Mouse (Mus musculus): ENCODE measurements around the gene Acadvl.

Gene Acadvl

DNA sequence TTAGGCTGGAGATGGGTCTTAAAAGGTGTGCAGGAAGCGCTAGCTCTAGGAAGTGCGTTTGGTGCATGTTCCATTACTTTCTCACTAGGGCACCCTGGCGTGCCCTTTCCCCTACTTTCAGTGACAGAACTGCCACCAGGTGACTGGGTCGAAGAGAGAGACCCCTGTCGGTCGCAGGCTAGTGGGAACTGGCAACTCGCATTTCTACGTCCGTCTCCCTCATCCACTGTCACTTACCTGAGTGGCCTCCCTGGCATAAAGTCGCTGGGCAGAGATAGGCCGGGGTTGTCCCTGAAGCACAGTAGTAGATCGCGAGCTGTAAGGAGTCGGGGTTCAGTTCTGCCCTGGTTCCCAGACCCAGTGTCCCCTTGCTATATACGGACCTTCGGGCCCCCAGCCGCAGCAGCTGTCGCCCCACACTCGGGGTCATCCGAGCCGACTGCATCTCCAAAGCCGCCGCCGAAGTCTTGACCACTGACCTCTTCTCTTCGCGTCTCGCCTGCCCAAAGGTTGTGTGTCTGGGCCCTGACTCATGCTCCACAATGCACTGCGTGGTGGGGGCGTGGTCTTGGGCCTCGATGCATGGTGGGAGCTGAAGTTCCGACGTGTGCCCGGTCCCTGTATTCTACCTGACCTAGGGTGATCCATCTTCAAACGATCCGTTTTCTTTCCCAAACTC, at the start of gene Acadvl:
TSS of gene Acadvl (minus strand) at position 532 of the 679 bp plus-strand sequence.
- peak; percentile 92 for DNase-seq

GRCm38 (mm10) chr11:70063053-70063452, 47.8 kb upstream of the Acadvl start:
- DNase-seq: no peak

- no peak for DNase-seq
Observed at GRCm38 (mm10) chr11:70059930-70060329, 44.7 kb upstream of the Acadvl start.

- DNase-seq: no peak
Observed at GRCm38 (mm10) chr11:70057805-70058204, 42.6 kb upstream of the Acadvl start.

DNA sequence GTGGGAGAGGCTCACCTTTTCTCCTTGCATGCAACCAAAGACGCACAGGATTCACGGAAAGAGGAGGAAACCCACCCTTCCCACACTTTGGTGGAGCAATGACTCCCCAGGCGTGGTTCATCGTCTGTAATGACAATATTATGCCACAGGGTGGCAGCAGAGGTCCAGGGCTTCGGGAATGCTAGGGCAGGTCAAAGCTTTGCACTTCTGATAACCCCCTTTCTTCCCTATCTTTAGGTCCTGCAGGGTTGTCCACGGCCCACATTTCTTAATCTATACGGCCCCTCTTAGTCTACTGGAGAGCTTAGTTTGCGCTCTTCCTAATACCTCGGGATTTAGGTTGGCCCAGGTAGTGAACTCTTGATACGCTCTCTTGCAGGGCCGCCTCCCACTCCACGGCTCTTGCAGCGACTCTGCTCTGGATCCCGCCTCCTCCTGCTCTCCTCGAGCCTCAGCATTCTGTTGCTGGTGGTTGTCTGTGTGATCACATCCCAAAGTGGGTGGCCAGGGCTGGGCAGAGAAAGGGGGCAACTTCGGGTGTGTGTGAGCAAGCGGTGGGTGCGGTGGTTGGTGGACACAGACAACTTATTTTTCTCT, 40.5 kb upstream of the Acadvl start:
- DNase-seq: no peak

DNA sequence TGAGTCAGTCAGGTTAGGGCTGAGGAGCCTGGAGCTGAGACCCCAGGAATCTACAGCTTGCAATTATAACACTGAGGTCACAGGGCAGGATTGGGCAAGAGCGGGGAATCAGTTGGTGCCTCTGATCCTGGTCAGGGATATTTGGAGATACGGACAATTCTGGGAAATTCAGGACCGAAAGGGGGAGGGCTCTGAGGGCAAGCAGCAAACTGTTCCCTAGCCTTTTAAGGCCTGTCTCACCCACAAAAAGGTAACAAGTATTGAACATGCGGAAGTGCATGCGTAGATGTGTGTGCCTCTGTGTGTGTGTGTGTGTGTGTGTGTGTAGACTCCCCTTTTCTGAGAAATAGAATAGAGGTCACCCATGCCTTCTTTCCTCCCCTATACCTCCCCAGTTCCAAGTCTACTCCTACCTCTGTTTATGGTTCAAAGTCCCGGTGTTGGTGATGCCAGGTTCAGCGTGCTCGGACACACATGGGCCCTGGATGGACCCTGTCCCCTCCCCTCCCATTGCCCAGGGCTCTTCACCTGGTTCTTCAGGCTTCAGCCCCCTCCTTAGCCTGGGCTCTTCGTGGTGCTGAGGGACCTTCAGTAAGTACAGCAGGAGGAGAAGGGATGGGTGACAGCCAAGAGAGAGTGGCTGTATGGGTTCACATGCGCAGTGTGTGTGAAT, 38.8 kb upstream of the Acadvl start, which contains the start of gene Asgr1:
TSS of gene Asgr1 (plus strand) at position 188 of the 673 bp plus-strand sequence.
- no peak for DNase-seq

DNA sequence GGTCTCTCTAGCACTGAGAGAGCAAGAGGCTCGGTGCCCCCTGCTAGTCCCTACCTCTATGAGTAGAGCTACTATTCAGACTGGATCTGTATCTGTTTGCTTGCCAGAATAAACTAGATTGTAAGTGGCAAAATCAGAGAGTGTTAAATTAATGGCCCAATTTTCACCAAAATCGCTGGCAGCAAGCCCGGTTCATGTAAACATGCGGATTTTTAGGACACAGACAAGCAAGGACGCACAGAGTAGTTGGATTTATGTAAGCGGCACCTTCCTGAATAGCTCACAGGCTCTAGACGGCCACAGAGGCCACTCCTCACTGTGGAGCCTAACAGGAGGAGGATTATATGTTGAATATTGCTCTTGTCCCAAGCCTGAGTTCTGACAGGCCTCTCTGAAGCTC, 37.9 kb upstream of the Acadvl start:
- no peak for DNase-seq

DNA sequence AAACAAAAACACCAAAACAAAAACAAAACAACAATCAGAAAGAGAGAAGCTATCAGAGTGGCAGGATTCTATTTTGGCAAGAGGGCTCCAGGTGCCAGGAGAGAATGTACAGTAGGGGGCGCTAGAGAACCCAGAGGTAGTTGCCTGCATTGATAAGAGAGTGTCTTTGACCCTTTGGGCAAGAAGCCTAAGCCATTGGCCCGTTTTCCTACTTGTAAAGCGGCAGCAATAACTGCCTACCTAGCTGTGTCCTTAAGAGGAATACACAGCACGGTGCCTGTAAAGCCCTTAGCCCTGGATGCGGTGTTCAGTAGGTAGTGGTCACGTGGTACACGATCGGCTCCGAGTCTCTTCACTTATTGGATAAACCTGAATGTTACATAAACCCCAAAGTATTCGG, 34.6 kb upstream of the Acadvl start:
- DNase-seq: no peak

- no peak for DNase-seq
Observed at GRCm38 (mm10) chr11:70049366-70049765, 34.2 kb upstream of the Acadvl start.

- no peak for DNase-seq
Observed at GRCm38 (mm10) chr11:70045435-70045834, 30.2 kb upstream of the Acadvl start.

GRCm38 (mm10) chr11:70043665-70044064, 28.5 kb upstream of the Acadvl start:
- no peak for DNase-seq

GRCm38 (mm10) chr11:70042309-70043085, 27.3 kb upstream of the Acadvl start:
- no peak for DNase-seq

GRCm38 (mm10) chr11:70040184-70040583, 25.0 kb upstream of the Acadvl start:
- DNase-seq: no peak

GRCm38 (mm10) chr11:70039631-70040030, 24.4 kb upstream of the Acadvl start:
- DNase-seq: no peak

DNA sequence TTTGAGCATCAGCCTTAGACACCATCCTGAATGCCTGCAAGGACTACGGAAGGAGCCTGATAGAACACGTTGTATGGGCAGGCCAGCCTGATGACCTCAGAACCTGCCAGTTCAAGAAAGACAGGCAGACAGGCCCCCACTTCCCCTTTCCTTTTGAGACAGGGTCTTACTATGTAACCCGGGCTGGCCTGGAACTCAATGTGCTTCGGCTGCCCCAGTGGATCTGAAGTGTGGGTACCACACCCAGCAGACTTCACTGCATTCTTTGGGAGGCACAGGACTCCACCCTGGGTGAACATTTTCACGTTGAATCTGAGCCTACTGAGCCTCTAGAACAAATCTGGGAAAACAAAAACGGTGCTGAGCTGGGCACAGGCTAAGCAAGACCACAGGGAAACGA, 23.0 kb upstream of the Acadvl start:
- DNase-seq: no peak

DNA sequence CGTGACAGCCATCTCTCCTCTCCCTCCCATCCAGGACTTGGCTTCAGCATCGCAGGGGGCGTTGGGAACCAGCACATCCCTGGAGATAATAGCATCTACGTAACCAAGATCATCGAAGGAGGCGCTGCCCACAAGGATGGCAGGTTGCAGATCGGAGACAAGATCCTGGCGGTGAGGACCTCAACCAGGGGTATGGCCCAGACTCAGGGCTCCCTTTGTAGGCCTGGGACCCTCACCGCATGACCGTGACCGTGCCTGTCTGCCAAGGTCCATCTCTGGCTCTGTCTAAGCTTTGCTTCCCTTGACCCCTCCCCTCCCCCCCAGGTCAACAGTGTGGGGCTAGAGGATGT, 16.1 kb upstream of the Acadvl start:
- no peak for DNase-seq

DNA sequence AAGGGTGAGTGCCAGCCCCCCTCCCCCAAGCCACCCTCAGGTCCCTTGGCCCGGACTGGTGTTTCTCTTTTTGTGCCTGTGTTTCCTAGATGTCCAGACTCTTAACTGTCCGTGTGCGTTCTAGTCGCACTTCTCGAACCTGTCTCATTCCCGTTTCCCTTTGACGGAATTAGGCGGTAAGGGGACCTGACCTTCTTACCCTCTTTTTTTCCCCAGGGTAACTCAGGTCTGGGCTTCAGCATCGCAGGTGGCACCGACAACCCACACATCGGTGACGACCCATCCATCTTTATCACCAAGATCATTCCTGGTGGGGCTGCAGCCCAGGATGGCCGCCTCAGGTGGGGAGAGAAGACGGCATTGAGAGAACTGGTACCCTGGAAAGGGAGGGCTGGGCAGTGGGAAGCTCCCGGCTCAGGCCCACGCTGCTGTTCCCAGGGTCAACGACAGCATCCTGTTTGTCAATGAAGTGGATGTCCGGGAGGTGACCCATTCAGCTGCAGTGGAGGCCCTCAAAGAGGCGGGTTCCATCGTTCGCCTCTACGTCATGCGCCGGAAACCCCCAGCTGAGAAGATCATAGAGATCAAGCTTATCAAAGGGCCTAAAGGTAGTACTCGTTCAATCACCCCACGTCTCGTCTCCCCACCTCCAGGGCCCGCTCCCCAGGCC, 15.6 kb upstream of the Acadvl start:
- DNase-seq: no peak

GRCm38 (mm10) chr11:70029829-70030550, 14.8 kb upstream of the Acadvl start:
- no peak for DNase-seq

GRCm38 (mm10) chr11:70029130-70029801, 14.1 kb upstream of the Acadvl start:
- DNase-seq: peak; percentile 92

DNA sequence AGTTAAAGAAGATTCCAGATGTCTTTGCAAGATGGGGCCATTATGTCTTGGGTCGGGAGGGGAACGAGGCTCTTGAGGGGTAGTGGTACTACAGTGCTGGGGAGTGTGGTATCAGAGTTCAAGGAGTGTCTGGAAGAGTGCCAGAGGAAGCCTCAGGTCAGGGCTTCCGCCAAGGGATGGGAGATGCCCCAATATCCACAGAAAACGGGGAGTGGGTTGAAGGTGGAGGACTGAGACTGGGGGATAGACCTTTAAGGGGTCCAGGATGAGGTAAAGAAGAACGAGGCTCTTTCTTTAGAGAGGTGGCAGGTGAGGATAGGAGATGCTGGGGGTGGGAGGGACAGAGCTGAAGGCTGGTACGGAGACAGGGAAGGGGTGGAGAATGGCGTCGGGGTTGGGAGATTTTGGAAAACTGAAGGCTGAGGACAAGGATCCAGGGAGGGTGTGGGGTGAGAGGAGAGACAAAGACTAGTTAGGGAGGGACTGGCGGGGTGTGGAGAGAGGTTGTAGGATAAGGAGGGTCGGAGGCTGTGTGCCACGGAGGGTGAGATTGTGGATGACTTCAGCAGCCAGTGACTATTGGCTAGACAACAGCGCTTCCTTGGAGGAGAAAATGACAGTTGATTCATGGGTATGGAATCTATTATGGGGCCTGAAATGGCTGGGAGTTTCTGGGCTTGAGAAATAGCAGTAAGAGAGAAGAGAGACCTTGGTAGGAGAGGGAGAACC, 13.4 kb upstream of the Acadvl start:
- no peak for DNase-seq

- no peak for DNase-seq
Observed at GRCm38 (mm10) chr11:70027397-70027796, 12.2 kb upstream of the Acadvl start.

Data from layer of hippocampus, adult 9-11 months (tissue).